Mouse (Mus musculus): Measurements from ENCODE around the gene Tnip1. TPM values are rescaled to one million over a fixed set of nuclear protein-coding genes. Genes with fewer than 3 reads are reported as not detected.
A peak's percentile ranks its signal among the peaks of the same experiment; 100 is the strongest.

Gene Tnip1
- polyA plus RNA-seq, 1 experiment from 2014 or later, result 13.2 TPM

GRCm38 (mm10) chr11:54984085-54984484 lies 21.4 kb upstream of the Tnip1 start:
- Histone ChIP-seq H3K9me3 (no peaks in the 10 kb centered on the region), H3K36me3 (peaks cover 9% of the 10 kb centered on the region; the same call in 1 of the 2 replicates), H3K9ac (replicated peaks) (no peak overlapping the region), H3K27ac (replicated peaks) (no peak overlapping the region), H3K4me1 (no peaks in the 10 kb centered on the region), H3K27me3 (no peaks in the 10 kb centered on the region), H3K4me2 (replicated peaks) (no peak overlapping the region), H3K4me3 (no peak overlapping the region)
- WGBS, result 2% methylated on average over 6 of the region's 6 CpGs
- 0 out of 2 replicates have a peak, but pooled peaks have one; percentile 16 for ATAC-seq (replicated peaks)

DNA sequence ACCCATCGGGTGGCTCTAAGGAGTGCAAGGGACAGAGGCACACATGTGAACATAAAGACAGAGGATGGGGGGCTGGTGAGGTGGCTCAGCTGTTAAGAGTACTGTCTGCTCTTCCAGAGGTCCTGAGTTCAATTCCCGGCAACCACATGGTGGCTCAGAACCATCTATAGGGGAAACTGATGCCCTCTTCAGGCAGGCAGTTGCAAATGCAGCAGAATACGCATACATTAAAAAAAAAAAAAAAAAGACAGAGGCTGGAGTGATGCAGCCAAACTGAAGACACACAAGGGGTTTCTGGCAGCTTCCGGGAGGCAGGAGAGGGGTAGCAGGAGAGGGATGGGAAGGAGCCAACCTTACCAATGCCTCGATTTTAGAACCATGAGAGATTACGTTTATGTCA lies 19.8 kb upstream of the Tnip1 start:
- no peaks in the 10 kb centered on the region for H3K27me3 ChIP-seq
- no peak overlapping the region for H3K4me3 ChIP-seq
- WGBS, result 82% methylated on average over 6 of the region's 6 CpGs
- H3K9me3 ChIP-seq, result no peaks in the 10 kb centered on the region
- H3K36me3 ChIP-seq, result peaks cover 9% of the 10 kb centered on the region; the same call in 1 of the 2 replicates
- no peak for ATAC-seq (replicated peaks)
- no peak overlapping the region for H3K27ac ChIP-seq (replicated peaks)
- no peak overlapping the region for H3K4me2 ChIP-seq (replicated peaks)
- no peak overlapping the region for H3K9ac ChIP-seq (replicated peaks)
- no peaks in the 10 kb centered on the region for H3K4me1 ChIP-seq

DNA sequence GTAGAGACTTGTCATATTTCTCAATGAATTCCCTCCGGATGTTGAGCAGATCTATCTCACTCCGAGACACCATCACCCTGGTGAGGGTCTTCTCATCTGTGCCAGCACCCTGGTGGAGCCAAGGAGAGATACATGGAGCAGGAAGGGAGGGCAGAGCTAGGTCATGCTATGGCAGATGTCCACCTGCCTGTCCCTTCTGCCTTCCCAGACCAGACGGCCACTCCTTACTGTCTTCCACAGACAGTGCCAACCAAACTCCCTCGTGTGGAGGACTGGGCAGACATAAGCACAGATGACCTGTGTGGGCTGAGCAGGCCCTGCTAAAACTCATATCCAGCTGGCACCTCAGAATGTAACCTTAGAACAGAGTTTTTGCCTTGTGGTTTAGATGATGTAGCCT lies 18.9 kb upstream of the Tnip1 start:
- Histone ChIP-seq H3K9ac (replicated peaks) (no peak overlapping the region), H3K4me3 (no peak overlapping the region), H3K4me1 (no peaks in the 10 kb centered on the region), H3K36me3 (peaks cover 9% of the 10 kb centered on the region; the same call in 1 of the 2 replicates), H3K4me2 (replicated peaks) (no peak overlapping the region), H3K27ac (replicated peaks) (no peak overlapping the region), H3K27me3 (no peaks in the 10 kb centered on the region), H3K9me3 (no peaks in the 10 kb centered on the region)
- 86% methylated on average over 4 of the region's 4 CpGs for WGBS
- ATAC-seq (replicated peaks), result no peak

- H3K4me1 ChIP-seq, result peaks cover 7% of the 10 kb centered on the region; the same call in 1 of the 2 replicates
- H3K4me3 ChIP-seq, result no peak overlapping the region
- 73% methylated on average over 6 of the region's 6 CpGs for WGBS
- ATAC-seq (replicated peaks), result no peak
- no peak overlapping the region for H3K4me2 ChIP-seq (replicated peaks)
- no peaks in the 10 kb centered on the region for H3K27me3 ChIP-seq
- no peaks in the 10 kb centered on the region for H3K9me3 ChIP-seq
- H3K27ac ChIP-seq (replicated peaks), result no peak overlapping the region
- peaks cover 9% of the 10 kb centered on the region; the same call in 1 of the 2 replicates for H3K36me3 ChIP-seq
- no peak overlapping the region for H3K9ac ChIP-seq (replicated peaks)
Measured at GRCm38 (mm10) chr11:54977385-54977937, 14.7 kb upstream of the Tnip1 start.

- 0 out of 2 replicates have a peak, but pooled peaks cover 4% of the 10 kb centered on the region for H3K36me3 ChIP-seq
Measured at GRCm38 (mm10) chr11:54976351-54976750, 13.6 kb upstream of the Tnip1 start.

GRCm38 (mm10) chr11:54975756-54976155 lies 13.0 kb upstream of the Tnip1 start:
- H3K4me1 ChIP-seq, result peaks cover 7% of the 10 kb centered on the region; the same call in 1 of the 2 replicates

More at GRCm38 (mm10) chr11:54976351-54976750, 13.6 kb upstream of the Tnip1 start:
- Histone ChIP-seq H3K4me3 (no peak overlapping the region), H3K27me3 (no peaks in the 10 kb centered on the region), H3K4me2 (replicated peaks) (no peak overlapping the region), H3K4me1 (peaks cover 7% of the 10 kb centered on the region; the same call in 1 of the 2 replicates), H3K9ac (replicated peaks) (no peak overlapping the region), H3K27ac (replicated peaks) (no peak overlapping the region), H3K9me3 (no peaks in the 10 kb centered on the region)
- 90% methylated on average over 2 of the region's 2 CpGs for WGBS
- no peak for ATAC-seq (replicated peaks)

GRCm38 (mm10) chr11:54975340-54975739 lies 12.6 kb upstream of the Tnip1 start:
- no peaks in the 10 kb centered on the region for H3K27me3 ChIP-seq
- WGBS, result 91% methylated on average over 5 of the region's 5 CpGs

More at GRCm38 (mm10) chr11:54975756-54976155, 13.0 kb upstream of the Tnip1 start:
- no peaks in the 10 kb centered on the region for H3K9me3 ChIP-seq
- no peak overlapping the region for H3K4me3 ChIP-seq
- ATAC-seq (replicated peaks), result no peak
- no peaks in the 10 kb centered on the region for H3K27me3 ChIP-seq
- H3K4me2 ChIP-seq (replicated peaks), result no peak overlapping the region
- H3K36me3 ChIP-seq, result no peaks in the 10 kb centered on the region
- no peak overlapping the region for H3K9ac ChIP-seq (replicated peaks)
- 100% methylated on average over 2 of the region's 2 CpGs for WGBS
- no peak overlapping the region for H3K27ac ChIP-seq (replicated peaks)

GRCm38 (mm10) chr11:54974639-54975038 lies 11.9 kb upstream of the Tnip1 start:
- no peak overlapping the region for H3K4me3 ChIP-seq
- no peak for ATAC-seq (replicated peaks)
- H3K36me3 ChIP-seq, result no peaks in the 10 kb centered on the region
- no peaks in the 10 kb centered on the region for H3K9me3 ChIP-seq
- no peak overlapping the region for H3K4me2 ChIP-seq (replicated peaks)
- 93% methylated on average over 4 of the region's 4 CpGs for WGBS
- no peak overlapping the region for H3K27ac ChIP-seq (replicated peaks)
- H3K9ac ChIP-seq (replicated peaks), result no peak overlapping the region
- H3K27me3 ChIP-seq, result no peaks in the 10 kb centered on the region
- peaks cover 7% of the 10 kb centered on the region; the same call in 1 of the 2 replicates for H3K4me1 ChIP-seq

More at GRCm38 (mm10) chr11:54975340-54975739, 12.6 kb upstream of the Tnip1 start:
- H3K36me3 ChIP-seq, result no peaks in the 10 kb centered on the region
- H3K9me3 ChIP-seq, result no peaks in the 10 kb centered on the region
- H3K4me3 ChIP-seq, result no peak overlapping the region
- no peak overlapping the region for H3K27ac ChIP-seq (replicated peaks)
- H3K4me1 ChIP-seq, result peaks cover 7% of the 10 kb centered on the region; the same call in 1 of the 2 replicates
- no peak overlapping the region for H3K9ac ChIP-seq (replicated peaks)
- ATAC-seq (replicated peaks), result no peak
- H3K4me2 ChIP-seq (replicated peaks), result no peak overlapping the region

DNA sequence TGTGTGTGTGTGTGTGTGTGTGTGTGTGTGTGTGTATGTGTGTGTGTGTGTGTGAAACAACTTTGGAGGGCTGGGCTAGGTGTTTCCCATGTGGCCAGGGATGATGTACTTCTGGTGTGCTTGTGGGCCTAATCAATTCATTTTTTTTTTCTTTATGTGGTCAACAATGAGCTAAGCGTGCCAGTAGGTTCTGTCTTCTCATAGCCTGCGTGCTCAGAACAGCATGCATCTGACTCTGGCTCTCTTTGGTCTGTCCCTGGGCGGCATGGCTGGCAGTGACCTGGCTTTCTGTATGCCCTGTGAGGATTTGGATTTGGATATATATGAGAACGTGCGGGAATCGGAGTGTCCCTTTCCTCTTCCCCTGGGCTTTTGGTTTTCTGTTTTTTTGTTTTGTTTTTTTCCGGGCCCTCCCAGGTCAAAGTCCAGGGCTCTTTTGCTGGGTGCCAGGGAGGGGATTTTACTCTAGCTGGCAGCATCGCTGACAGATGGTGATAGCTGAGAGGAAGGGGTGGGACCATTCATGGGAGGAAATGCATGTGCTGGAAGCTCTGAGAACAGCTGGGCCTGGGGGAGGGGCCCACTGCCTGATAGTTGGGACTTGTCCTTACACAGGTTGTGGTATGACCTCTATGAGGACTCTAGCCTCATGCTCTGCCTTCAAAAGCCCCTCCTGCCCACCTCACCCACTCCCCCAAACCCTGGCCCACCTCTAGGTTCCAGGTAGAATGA lies 10.9 kb upstream of the Tnip1 start:
- Histone ChIP-seq H3K27me3 (no peaks in the 10 kb centered on the region), H3K9me3 (no peaks in the 10 kb centered on the region), H3K4me3 (no peak overlapping the region), H3K27ac (replicated peaks) (no peak overlapping the region), H3K9ac (replicated peaks) (no peak overlapping the region), H3K4me1 (peaks cover 7% of the 10 kb centered on the region; the same call in 1 of the 2 replicates), H3K36me3 (no peaks in the 10 kb centered on the region), H3K4me2 (replicated peaks) (no peak overlapping the region)
- no peak for ATAC-seq (replicated peaks)
- 62% methylated on average over 8 of the region's 8 CpGs for WGBS

DNA sequence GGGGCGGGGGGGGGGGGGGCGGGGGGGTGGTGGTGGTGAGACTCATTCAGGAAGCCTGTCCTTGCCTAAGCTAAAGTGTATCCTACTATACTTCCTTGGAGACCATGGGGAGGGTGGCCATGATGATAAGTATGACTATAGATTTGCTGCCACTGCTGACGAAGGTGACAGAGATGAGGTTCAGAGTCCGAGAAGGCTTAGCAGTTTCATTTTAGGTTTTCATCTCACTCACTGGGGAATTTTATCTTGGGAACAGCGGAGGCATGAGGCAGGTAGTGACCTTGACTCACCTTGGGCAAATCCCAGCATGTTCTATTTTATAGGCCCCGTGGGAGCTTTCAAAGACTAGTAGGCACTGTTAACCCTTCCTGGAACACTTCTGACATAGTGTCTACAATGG lies 10.1 kb upstream of the Tnip1 start:
- H3K4me1 ChIP-seq, result peaks cover 7% of the 10 kb centered on the region; the same call in 1 of the 2 replicates
- no peaks in the 10 kb centered on the region for H3K36me3 ChIP-seq
- H3K4me3 ChIP-seq, result no peak overlapping the region
- no peaks in the 10 kb centered on the region for H3K27me3 ChIP-seq
- no peak overlapping the region for H3K4me2 ChIP-seq (replicated peaks)
- no peak for ATAC-seq (replicated peaks)
- no peaks in the 10 kb centered on the region for H3K9me3 ChIP-seq
- H3K9ac ChIP-seq (replicated peaks), result no peak overlapping the region
- H3K27ac ChIP-seq (replicated peaks), result no peak overlapping the region
- WGBS, result 73% methylated on average over 6 of the region's 6 CpGs

DNA sequence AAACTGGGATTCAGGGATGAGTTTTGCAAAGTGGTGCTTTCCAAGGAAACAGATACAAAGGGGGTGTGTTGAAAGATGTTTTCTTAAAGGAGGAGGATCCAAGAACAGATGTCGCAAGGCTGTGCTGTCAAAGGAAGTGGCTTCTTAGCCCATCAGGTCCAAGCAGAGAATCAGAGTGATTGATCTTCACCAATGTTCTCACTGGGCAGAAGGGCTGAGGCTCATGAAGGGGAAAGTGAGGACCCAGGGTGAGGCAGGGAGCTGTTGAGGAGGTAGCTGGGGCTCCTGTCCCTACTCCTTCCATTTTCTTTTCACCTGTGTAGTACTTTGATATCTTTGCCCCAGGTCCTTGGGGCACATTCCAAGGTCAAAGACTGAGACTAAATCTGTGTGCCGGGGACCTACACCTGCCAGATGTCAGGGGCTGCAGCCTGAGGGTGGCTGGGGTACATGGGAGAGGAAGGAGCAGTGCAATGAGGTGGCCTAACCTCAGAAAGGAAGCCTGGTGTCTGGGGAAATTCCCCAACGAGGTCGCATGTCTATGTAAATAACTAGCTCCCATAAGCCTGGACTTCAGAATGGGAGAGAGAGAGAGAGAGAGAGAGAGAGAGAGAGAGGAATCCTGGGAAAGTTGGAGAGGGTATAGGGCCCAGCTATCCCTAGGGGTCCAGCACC lies 9.5 kb upstream of the Tnip1 start:
- 71% methylated on average over 4 of the region's 4 CpGs for WGBS
- Histone ChIP-seq H3K4me1 (peaks cover 7% of the 10 kb centered on the region; the same call in 1 of the 2 replicates), H3K4me3 (no peak overlapping the region), H3K36me3 (no peaks in the 10 kb centered on the region), H3K9me3 (no peaks in the 10 kb centered on the region), H3K27me3 (no peaks in the 10 kb centered on the region), H3K27ac (replicated peaks) (no peak overlapping the region), H3K4me2 (replicated peaks) (no peak overlapping the region), H3K9ac (replicated peaks) (no peak overlapping the region)
- no peak for ATAC-seq (replicated peaks)

Measured in forebrain, embryonic 15.5 days (tissue).